Mouse (Mus musculus) lung, postnatal 10 days (tissue): Measurements from ENCODE around the gene Olfr159.
A peak's percentile ranks its signal among the peaks of the same experiment; 100 is the strongest.

ENCODE experiments used
- DNase-seq: peaks from one replicate; pipeline ENCODE4 v3.0.0; 2021

Olfr159 gene

DNA sequence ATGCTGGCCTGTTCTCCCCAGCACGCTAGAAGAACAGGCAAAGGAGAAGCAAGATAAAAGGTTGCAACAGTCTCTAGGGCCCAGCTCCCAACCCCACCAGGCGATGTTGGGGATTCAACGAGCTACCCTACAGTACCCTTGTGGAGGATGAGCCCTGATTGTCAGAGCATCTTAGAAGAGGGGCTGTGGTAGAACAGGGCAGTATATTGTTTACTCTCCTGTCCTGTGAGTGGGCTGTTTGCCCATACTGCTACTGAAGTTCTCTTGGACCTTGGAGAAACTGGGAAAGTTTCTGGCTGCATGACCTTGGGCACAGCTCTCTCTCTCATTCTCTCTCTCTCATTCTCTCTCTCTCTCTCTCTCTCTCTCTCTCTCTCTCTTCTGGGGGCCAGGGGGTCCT lies 41.7 kb downstream of the Olfr159 start:
- DNase-seq: no peak

DNA sequence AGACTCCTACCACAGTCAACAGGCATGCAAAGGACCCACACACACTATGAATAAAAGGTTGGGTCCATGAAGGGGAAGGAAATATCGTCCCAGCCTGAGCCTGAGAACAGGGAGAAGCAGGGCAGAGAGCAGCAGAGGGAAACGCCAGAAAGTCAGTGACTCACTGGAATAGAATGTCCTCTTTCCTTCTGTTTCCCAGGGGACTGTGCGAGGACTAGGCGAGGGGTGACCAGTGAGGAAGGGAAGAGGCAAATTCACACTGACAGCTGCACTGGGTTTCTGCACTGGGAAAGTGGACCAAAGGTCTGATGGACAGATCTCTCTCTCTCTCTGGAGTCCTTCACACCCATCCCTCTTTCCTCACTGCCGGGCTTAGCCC lies 42.2 kb downstream of the Olfr159 start:
- DNase-seq: peak; percentile 86

DNA sequence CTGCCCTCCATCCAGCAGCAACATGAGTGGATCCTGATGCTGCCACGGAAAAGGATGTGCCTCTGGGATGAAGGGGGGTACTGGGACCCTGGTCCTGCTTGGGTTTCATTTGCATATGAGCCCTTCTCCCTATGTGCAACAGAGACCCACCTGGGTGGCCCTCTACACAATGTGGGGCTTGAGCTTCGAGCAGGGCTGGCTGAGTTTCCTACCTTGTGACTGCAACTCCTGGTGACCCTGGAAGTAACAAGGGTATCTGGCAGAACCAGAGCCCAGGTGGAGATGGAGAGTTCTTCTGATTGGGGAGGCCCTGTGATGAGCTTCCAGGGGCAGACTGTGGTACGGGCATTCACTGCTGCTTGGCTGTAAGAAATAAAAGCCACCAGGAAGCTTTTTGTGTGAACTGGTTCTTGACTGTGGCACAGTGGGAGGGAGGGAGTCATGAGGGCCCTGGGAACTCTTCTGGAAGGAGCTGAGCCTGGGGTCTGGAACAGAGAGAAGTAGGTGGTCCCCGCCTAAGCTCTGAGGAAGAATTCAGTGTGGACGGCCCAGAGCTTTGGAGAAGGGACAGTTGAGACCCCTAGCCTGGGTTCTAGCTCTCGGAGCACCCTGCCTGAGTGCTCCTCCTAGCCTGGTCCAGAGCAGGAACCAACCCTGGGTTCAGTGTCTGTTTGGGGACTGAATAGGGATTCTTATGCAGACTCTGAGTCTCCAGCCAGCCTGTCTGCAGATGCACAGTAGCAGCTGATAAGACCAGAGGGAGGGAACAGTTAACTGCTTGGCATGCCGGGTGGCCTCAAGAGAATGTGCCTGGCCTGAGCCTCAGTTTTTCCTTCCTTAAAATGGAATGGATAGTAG lies 42.9 kb downstream of the Olfr159 start:
- DNase-seq: no peak

DNA sequence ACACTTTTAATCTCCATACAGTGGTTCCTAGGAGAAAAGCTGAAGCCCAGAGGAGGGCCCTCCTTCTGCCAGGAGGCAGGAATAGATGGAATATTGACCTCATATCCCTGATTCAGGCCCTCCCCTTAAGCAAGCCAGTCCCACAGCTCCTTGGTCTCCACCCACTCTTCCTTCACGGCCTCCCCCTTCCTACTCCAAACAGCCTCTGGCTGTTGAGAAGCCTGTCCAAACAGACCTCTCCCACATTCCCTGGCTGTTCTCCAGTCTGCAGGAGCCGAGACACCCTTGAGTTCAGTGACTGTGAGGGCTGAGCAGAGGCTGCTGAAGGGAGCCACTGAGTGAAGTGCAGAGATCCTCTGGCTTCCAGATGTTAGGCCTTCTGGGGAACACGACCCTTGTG lies 43.8 kb downstream of the Olfr159 start, which contains the start of gene Hrct1:
Gene Hrct1, plus strand, starts transcription at position 194 of the 400 bp plus-strand sequence.
- DNase-seq: peak; percentile 96

DNA sequence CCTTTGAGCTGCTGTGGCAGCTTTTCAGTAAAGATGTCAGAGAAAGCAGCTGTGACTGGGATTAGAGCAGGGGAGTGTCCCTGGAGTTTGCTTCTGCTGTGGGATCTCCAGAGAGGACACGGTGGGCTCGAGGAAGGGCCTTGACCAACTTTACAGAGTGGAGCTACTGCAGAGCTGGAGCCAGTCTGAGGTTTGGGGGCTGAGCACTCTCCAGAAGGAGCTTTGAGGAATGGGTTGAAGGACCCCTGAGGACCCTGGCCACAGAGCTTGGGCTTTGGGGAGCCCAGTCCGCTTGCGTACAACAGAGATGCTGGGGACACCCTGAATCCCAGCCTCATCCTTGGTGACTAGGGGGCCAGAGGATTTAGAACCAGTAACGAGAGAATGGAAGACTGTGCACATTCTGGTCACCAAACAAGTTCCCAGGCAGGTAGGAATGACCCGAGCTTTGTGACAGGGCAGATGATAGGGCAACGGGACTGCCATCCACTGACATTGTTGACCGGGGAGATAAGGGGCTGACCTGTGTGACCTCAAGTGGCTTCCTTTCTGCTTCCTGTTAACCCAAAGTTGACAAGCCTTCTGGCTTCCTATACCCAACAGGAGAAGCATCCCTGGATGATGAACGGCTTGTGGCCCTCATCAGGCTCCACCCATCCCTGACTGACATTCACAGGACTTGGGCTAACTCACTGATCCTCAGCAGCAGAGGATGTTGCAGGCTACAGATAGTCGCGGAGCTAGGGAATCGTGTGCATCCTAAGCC lies 44.4 kb downstream of the Olfr159 start:
- DNase-seq: peak; percentile 44

DNA sequence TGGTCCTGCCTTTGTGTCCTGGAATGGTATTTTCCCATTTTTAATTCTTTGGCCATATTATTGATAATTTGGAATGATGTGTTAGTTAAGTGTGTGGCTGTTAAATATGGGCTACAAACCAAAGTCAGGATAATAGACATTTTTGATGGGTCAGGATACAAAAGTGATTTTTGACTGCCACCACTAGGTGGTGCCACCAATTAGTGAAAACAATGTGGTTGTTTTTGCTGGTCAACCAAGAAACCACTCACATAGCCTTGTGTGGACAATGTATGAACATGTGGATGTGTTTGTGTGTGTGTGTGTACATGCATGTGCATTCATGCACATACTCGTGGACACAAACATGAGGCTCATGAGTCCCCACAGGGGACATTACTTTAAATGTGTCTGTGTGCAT lies 46.0 kb downstream of the Olfr159 start:
- DNase-seq: peak; percentile 82

DNA sequence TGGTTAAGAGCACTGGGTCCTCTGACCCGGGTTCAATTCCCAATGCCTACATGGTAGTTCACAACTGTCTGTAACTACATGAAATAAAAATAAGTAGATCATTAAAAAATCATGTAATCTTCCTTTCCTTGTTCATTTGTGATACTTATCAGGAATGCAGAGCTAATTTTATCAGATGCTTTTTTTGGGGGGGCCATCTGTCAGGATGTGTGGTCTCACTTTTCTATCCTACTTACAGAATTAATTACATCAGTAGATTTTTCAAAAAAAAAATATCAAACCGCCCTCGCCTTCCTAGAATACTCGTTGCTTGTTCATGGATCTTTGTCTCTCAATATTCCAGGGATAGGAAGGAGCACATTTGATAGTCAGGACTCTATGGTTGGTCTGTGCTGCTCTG lies 48.6 kb downstream of the Olfr159 start:
- DNase-seq: no peak

DNA sequence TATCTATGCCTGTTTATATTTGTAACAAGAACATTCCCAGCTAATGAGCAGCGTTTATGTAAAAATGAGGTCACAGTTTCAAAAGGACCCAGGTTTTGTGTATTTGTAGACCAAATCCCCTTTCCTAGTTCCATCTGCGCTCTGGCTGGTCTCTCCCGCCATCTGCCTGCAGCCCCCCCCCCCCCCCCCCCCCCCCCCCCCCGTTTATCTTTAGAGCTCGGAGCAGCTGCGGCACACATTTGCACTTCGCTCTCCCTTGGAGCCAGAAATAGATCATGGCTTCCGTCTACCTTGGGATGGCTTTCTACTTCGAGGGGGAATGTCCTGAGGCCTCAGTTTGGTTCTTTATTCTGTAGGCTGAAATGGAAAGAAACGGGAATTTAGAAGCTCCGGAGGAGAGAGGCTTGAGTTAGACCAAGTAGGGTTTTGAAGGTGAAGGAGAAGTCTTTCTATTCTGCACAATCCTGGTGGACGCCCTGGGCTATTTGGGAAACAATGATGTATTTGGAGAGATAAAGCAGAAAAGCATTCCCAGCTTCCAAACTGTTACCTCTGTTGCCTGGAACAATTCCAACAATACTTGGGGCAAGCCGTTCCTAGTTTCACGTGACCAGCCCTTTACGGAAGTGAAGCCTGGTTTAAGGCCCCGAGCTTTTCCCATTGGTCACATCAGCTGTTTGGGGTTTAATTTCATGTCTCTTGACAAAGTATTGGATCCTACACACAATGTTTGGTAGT lies 50.1 kb downstream of the Olfr159 start:
- DNase-seq: no peak
